Mouse (Mus musculus) lung, adult 2 months (tissue): ENCODE data around the gene Tmem151a. TPM values are rescaled to one million over a fixed set of nuclear protein-coding genes. Genes with fewer than 3 reads are reported as not detected.

Experiments used
- DNase-seq: peaks from one replicate; pipeline ENCODE4 v3.0.0; 2022
- H3K4me1 ChIP-seq: fragments of 200-500 bp; 2 replicates; pipeline ENCODE4 v1.6.1; 2011; ENCODE audit warnings: low read length; ENCODE audit not compliant: control insufficient read depth, insufficient read depth
- H3K4me3 ChIP-seq: fragments of 200-500 bp; replicated peaks from 2 replicates; pipeline ENCODE3; 2011; ENCODE audit warnings: low read depth, mild to moderate bottlenecking, control low read depth, low read length; ENCODE audit errors: extremely low read depth
- CTCF ChIP-seq: fragments of 200-500 bp; IDR thresholded peaks from 2 replicates; pipeline ENCODE4 v1.5.1; 2011; ENCODE audit warnings: mild to moderate bottlenecking, low read length, control low read depth; ENCODE audit not compliant: insufficient read depth
- POLR2A ChIP-seq: fragments of 200-500 bp; IDR thresholded peaks from 2 replicates; pipeline ENCODE4 v1.6.1; 2011; ENCODE audit warnings: low read depth, mild to moderate bottlenecking, control low read depth, low read length, borderline replicate concordance; ENCODE audit errors: extremely low read depth
- WGBS: fragments of 180-500 bp; shearing (Covaris S2); methylation state at CpG from one replicate; pipeline ENCODE4 v1.1.7; 2018; 5-methylcytosine and 5-hydroxymethylcytosine counted together
- polyA plus RNA-seq: library from polyadenylated mRNA; depleted of rRNA; stranded (reverse); fragments of >200 nt; gene quantifications from 2 replicates; pipeline ENCODE4 v1.2.3, GENCODE M21; 2012

Gene Tmem151a
- polyA plus RNA-seq, 1 experiment, result 10.7 TPM

- H3K4me3 ChIP-seq, result no peak overlapping the region
- peaks cover 14% of the 10 kb centered on the region for H3K4me1 ChIP-seq
- no peak for TF ChIP-seq CTCF
- TF ChIP-seq POLR2A, result no peak
- DNase-seq, result no peak
- WGBS, result 80% methylated on average over 7 of the region's 7 CpGs
These were observed 15.4 kb downstream of the Tmem151a start for GRCm38 (mm10) chr19:5069978-5070377.

- TF ChIP-seq POLR2A (no peak), CTCF (no peak)
- no peak for DNase-seq
- 77% methylated on average over 5 of the region's 5 CpGs for WGBS
- no peak overlapping the region for H3K4me3 ChIP-seq
- H3K4me1 ChIP-seq, result peaks cover 14% of the 10 kb centered on the region
These were observed 15.8 kb downstream of the Tmem151a start for GRCm38 (mm10) chr19:5069486-5069885.

GRCm38 (mm10) chr19:5068570-5069234 lies 16.6 kb downstream of the Tmem151a start:
- 35% methylated on average over 21 of the region's 21 CpGs for WGBS
- peaks cover 14% of the 10 kb centered on the region for H3K4me1 ChIP-seq
- TF ChIP-seq CTCF, result no peak
- TF ChIP-seq POLR2A, result no peak
- H3K4me3 ChIP-seq, result peak overlapping the region; percentile 10
- no peak for DNase-seq

- Histone ChIP-seq H3K4me3 (peak within 1 kb of the TSS; percentile 10), H3K4me1 (peaks cover 14% of the 10 kb centered on the region)
- TF ChIP-seq CTCF (no peak), POLR2A (0 out of 2 replicates have a peak, but pooled peaks have one; percentile 28)
- 2% methylated on average over 55 of the region's 56 CpGs for WGBS
- DNase-seq, result no peak
These were observed 17.3 kb downstream of the Tmem151a start, which contains the start of gene Cd248 for GRCm38 (mm10) chr19:5067867-5068569. TSS of gene Cd248 (plus strand) at chr19:5068078.

- DNase-seq, result no peak
- 11% methylated on average over 15 of the region's 15 CpGs for WGBS
- no peak overlapping the region for H3K4me3 ChIP-seq
- TF ChIP-seq CTCF, result no peak
- TF ChIP-seq POLR2A, result no peak
- peaks cover 14% of the 10 kb centered on the region for H3K4me1 ChIP-seq
These were observed 18.1 kb downstream of the Tmem151a start for GRCm38 (mm10) chr19:5067040-5067799.

- no peak for DNase-seq
- Histone ChIP-seq H3K4me1 (peaks cover 11% of the 10 kb centered on the region), H3K4me3 (no peak overlapping the region)
- 35% methylated on average over 7 of the region's 7 CpGs for WGBS
- TF ChIP-seq CTCF, result no peak
- TF ChIP-seq POLR2A, result no peak
These were observed 20.2 kb downstream of the Tmem151a start for GRCm38 (mm10) chr19:5065104-5065503.

- no peak for DNase-seq
These were observed 22.9 kb downstream of the Tmem151a start for GRCm38 (mm10) chr19:5062446-5062845.

GRCm38 (mm10) chr19:5062041-5062440 lies 23.3 kb downstream of the Tmem151a start:
- WGBS, result 84% methylated on average over 5 of the region's 5 CpGs
- Histone ChIP-seq H3K4me3 (no peak overlapping the region), H3K4me1 (peaks cover 8% of the 10 kb centered on the region)
- no peak for DNase-seq
- TF ChIP-seq CTCF (no peak), POLR2A (no peak)

More at GRCm38 (mm10) chr19:5062446-5062845, 22.9 kb downstream of the Tmem151a start:
- Histone ChIP-seq H3K4me1 (peaks cover 12% of the 10 kb centered on the region), H3K4me3 (no peak overlapping the region)
- WGBS, result 77% methylated on average over 6 of the region's 6 CpGs
- TF ChIP-seq CTCF (no peak), POLR2A (no peak)
